Mouse (Mus musculus): ENCODE data around the gene Rab11a.
A peak's percentile ranks its signal among the peaks of the same experiment; 100 is the strongest.

Gene Rab11a

DNA sequence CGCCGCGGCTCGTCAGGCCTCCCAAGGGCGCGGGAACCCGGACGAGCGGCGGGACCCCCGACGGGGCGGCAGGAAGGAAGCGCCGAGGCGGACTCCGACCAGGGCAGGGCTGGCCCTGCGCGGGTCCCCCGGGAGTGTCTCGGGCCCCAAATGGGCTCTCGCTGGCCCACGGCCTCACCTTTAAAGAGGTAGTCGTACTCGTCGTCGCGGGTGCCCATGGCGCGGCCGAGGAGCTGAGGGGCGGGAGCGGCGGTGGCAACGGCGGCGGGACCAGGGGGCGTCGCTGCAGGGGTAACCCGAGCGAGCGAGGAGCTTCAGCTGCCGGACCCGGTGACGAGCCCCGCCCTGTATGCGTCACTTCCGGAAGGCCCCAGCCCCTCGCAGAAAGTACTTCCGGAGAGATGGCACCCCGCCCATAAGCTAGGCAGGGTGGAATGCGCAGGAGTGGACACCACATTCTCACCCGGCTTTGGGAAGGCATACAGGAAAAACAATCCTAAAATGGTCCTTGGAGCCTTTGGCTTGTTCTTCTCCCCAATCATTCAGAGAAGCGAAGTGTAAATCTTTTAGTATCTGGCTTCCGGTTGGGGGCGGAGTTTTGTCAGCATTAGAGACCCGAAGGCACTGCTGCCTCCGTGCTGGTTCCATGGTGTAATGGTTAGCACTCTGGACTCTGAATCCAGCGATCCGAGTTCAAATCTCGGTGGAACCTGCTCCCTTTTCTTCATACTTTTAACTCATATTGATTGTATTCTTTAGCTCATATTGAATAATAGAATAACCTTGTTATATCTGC is at the start of gene Rab11a:
Gene Rab11a (minus strand): TSS at position 353 of the 796 bp plus-strand sequence.
- peak; percentile 97 to 99 for DNase-seq

DNA sequence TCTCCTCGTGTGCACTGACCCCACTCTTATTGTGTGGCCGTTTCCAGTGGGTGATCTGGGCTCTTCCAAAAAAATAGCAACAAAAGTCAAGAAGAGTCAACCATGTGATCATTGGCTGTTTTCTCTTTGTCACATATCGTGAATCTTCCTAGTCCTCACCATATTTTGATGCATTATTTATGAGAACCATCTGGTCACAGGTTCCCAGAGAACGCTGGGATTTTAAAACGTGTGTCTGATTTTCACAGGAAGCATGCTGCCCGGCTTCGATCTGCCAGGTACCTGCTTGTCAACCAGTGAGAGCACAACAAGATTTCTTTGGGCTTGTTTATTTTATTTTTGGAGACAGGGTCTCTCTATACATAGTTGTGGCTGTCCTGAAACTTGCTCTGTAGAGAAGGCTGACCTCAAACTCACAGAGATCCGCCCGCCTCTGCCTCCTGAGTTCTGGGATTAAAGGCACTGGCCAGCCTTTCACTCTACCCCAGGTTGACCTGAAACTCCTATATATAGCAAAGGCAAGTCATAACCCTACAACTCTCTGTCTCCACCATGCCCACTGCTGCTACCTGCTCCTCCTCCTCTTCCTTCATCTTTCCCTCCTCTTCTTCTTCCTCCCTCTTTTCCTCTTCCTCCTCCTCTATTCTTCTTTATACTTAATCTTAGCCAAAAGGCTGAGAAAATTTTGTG is 48.8 kb upstream of the Rab11a start:
- DNase-seq: no peak

DNA sequence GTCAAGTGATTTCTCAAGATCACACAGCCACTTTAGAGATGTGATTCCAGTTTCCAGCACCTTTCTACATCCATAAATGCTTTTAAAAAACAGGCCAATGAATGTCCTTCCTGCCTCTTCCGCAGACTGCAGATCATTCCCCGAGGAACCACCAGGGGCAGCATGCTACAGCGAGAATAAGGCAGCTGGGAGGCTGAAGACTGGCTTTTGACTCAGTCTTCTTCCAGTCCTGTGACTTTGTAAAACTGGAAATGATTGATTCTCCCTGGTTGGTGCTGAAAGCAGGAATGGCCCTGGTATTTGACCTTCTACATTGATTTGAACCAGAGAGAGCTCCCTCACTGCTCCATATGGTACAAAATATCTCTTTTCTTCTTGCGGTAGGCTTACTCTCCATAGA is 47.3 kb upstream of the Rab11a start:
- DNase-seq: peak; percentile 63 to 89

DNA sequence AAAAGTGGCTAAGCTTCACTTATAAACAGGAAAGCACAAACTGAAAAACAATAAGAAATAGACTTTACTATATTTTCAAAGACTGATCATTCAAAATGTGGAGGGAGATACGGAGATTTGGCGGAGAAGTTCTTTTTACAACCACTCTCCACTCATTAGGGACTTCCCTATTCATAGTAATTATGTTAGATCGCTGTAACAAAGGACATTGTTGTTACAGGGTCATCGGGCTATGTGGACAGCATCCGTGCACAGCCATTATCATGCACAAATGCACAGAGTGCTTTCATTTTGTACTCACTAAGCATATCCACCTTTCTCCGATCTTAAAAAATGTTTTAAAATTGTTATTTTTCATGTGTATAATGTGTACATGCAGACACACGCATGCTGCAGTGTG is 46.0 kb upstream of the Rab11a start:
- no peak for DNase-seq

DNA sequence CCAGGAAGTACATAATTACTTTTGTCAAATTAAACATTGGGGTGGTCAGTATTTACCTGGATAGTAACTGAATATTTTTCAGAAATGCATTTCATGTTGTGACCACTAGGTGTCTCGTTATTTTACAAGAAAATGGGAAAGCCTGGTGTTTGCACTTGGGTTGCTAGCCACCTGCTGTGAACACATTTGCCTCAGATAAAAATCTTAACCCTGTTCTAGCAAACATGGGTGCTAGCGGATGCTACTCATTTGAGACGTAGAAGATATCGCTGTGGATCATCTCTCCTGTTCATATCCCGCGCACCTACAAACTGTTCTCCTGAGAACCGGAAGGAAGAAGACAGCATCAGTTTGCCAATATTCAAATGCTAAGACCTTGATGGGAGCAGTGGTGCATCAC is 42.1 kb upstream of the Rab11a start:
- DNase-seq: peak; percentile 14 to 32

DNA sequence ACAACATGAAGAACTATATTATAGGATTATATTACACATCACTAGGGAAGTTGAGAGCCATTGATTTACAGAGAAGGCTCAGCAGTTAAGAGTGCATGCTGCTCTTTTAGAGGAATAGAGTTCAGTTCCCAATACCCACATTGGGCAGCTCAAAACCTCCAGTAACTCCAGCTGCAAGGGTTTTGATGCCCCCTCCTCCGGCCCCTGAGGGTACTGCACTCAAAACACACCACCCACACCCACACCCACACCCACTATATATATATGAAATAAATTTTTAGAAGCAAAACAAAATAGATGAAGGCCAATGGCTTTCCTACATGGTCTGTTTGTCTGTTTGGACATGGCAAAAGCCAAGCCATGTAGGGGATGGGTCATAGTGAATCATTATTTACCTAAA is 40.6 kb upstream of the Rab11a start:
- DNase-seq: peak in 1 of 2 experiments; percentile 11

DNA sequence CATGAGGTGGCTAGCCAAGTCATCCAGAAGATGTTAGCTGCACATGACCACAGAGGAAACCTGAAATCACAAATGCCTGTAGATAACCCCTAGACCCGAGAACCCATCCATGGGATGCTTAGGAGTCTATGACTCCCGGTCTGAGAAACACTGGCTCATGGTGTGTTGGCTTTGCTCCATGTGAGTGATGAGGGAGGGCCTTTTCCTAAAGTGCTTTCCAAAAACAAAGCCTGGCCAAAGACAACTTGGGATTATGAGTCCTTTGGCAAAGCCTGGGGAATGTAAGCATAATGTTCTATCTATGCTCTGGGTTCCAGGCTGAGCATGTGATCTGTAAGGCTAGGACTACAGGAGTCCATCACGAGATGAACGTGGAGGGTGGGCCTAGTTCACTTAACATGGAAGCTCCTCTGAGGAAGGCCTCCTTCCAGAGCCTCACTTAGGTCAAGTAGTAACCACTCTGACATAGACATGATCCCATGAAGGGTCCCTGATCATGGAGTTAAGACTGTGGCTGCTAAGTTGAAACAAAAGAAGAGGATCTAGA is 40.0 kb upstream of the Rab11a start:
- DNase-seq: peak in 1 of 2 experiments; percentile 21

DNA sequence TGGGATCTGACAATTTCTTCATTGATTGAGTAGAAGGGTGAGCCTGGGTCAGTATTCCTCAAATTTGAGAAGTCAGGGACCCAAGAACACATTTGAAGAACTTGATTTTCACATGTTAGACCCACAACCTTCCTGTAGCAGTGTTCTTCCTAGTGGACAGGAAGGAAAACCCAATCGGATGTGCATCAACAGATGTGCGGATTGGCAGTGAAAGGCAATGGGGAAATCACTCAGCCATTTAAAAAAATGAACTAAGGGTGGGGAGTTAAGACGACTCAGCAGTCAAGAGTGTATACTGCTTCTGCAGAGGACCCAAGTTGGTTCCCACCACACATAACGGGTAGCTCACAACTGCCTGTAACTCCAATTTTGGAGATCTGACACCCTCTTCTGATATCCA is 37.9 kb upstream of the Rab11a start:
- no peak for DNase-seq

DNA sequence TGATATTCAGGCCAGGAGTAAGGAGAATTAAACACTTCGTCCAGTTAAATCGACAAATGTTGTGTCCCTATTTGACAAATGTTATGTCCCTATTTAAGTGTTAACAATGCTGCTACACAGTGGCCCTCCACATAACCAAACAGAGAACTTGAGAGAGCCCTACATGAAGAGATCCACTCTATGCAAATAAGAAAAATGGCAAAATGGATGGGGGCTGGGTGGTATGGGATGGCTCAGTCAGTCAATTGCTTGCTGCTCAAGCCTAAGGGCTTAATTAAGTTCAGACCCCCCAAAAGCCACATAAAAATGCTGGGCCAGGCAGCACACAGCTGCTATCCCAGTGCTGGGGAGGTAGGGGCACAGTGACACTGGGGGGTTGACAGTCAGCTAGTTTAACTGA is 37.3 kb upstream of the Rab11a start:
- DNase-seq: no peak

DNA sequence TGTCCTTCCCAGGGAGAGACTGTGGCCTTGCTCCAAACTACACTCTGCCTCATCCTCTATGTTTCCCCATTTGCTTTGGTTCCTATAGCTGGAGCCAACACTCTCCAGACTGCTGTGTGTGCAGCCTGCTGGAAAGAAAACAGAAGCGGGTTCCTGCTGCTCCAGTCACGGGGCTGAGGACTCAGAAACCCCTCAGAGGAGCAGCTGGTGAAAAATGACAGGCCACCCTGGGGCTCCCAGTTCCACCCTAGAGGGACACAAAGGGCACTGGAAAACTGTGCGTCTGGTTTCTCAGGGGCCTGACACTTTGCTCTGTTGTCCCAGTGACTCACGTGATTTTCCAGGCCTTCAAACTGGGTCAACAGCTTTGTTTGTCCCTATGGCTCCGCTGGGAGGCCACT is 36.9 kb upstream of the Rab11a start:
- peak; percentile 10 to 47 for DNase-seq

DNA sequence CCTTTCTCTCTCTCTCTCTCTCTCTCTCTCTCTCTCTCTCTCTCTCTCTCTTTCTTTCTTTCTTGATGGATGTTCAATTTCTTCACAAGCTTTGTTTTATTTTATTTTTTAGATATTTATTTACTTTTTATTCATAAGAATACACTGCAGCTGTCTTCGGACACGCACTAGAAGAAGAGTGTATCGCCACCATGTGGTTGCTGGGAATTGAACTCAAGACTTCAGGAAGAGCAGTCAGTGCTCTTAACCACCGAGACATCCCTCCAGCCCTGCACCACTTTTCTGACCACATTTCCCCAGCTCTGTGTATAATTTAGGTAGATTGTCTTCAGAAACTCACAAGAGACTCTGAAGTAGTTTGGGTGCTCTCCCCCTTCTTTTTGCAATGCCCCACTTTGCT is 36.4 kb upstream of the Rab11a start:
- peak; percentile 11 to 47 for DNase-seq

DNA sequence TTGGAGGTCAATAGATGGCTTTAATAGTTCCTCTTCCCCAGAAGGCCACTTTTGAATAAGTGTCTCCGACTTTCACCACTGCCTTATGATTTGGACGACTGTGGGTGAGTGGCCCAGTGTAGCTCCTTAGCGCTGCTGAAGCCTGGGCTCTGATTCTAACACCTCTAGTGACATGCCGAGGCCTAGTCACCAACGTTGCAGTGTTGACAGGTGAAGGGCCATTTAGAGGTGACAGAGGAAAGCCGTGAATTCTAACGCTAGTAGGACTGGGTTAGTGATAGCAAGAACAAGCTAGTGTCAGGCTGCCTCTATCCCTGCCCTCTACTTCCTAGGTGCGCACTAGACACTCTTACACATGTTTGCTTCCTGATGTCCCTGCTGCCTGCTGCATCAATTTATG is 35.7 kb upstream of the Rab11a start:
- no peak for DNase-seq

DNA sequence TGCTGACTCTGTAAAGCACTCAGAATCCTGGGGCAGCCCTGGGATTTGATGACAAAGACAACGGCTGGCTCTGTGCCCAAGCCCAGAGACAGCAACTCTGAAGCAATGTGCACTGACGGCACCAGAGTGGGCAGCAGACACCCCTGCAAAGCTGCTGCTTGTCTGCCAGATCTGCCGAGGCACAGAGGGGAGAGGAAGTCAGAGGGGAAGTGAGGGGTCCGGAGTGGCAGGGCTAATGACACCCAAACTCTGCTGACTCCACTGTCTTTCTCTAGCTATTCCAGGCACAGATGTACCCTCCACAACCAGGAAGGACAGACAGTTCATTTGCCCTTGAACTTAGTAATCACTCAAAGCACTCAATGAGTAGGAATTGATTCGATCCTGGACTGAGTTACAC is 33.7 kb upstream of the Rab11a start:
- peak in 1 of 2 experiments; percentile 35 for DNase-seq

DNA sequence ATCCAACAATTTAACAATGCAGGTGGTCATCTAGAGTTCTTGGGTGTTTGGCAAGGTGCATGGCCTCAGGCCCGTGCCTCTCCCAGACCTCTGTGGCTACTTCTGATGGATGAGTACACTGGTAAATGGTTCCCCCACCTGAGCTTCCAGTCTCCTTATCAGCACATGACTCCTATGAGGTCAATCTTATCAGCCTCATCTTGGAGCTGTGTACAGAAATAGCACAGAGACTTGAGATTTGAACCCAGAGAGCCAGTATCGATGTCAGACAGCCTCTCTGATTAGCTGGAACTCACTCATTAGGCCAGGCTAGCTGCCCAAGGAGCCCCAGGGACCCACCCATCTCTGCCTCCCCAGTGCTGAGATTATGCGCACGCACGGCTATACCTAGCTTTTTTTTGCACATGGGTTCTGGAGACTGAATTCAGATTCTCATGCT is 32.9 kb upstream of the Rab11a start:
- DNase-seq: no peak

DNA sequence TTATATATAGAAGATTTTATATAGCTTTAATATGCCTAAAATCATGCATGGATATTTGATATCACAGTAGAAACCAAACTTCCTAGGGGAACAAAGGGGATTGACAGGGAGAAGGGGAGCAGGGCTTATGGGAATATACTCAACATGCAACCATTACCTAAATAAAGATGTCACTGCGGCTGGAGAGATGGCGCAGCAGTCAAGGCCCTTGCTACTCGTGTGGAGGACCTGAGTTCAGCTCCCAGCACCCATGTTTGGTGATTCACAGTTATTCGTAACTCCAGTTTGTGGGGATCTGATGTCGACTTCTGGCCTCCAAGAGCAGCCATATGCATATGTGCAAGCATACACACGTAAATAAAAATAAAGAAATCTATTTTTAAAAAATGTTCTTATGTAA is 32.4 kb upstream of the Rab11a start:
- DNase-seq: no peak

DNA sequence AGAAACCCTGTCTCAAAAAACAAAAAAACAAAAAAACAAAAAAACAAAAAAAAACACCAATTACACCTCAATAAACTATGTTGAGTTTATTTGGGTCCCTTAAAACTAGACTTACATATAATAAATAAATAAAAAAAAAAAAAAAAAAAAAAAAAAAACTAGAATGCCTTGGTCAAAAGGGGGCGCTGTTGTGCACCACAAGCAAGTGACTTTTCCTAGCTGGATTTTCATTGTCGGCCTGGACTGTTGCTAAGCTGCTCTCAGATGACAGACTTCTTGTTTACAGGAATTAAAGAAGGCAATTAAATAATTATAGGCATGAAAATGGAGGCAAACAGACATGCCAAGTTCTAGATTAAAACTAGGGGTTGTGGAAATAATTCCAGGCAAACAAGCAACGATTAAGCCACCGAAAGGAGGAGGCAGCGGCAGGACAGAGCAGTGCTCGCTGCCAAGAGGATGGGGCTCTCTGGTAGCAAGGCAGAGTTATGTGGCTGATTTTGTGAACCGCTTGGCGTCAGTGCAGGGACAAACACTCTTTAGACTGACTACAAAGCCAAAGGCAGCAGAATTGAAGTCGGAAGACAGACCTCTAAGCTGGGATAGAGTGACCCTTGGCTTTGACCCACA is 31.6 kb upstream of the Rab11a start:
- DNase-seq: peak; percentile 28 to 72

DNA sequence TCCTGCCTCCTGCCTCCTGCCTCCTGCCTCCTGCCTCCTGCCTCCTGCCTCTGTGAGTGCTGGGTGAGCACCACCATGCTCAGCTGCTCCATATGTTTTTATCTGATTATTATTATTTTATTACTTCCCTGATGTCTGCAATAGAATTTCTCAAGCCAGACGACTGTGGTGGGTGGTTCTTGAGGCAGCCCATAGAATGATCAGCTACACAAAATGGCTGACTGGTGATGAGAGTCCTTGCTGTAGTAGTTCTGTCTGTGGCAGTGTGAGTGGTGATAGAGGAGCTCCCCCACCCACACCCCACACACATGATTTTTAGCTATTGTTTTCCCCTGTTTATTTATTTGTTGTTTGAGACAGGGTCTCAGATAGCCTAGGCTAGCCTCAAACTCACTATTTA is 30.2 kb upstream of the Rab11a start:
- DNase-seq: no peak

DNA sequence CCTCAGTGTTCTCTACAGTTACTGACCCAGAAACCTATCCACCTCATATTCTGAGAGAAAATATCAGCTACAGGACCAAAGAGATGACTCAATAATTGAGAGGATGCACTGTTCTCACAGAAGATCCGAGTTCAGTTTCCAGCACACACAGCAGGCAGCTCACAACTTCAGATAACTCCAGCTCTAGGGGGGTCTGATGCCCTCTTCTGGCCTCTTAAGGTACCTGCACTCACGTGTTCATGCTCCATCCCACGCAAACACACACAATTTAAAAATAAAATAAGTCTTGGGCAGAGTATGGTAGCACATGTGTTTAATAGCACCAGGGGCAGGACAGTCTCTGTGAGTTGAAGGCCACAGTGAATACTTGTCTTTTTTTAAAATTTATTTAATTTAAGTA is 28.6 kb upstream of the Rab11a start:
- no peak for DNase-seq

DNA sequence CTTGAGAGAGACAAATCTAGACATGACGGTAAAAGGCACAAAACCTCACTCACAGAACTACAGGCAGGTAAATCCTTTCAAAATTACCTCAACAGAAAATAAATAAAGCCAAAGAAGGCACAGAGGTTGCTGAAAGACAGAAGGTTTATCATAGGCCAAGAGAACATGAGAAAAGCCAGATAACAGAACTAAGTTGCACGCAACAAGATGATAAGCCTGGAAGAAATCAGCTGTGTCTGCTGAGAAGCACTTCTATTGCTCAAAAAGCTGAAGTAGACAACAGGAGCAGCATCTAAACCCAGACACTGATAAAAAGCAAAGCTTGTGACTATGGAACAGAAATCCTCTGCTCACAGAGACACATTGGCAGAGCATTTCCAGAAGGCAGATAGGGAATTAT is 27.3 kb upstream of the Rab11a start:
- no peak for DNase-seq

DNA sequence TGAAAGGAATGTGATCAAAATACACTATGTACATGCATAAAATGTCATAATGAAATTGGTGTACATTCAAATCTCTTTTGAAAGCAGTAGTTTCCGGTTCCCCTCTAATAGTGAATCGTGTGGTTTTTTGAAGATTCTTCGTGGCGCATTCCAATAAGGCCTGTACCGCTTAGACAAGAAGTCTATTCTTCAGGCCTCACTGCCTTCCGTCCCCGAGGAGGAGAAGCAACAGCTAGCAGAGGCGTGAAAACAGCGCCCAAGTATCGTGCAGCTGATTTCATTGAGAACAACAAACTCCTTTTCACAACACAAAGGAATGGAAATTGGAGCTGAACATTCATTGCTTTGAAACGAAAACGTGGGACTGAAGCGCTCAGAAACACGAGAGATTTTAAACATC is 20.5 kb upstream of the Rab11a start:
- DNase-seq: no peak

DNA sequence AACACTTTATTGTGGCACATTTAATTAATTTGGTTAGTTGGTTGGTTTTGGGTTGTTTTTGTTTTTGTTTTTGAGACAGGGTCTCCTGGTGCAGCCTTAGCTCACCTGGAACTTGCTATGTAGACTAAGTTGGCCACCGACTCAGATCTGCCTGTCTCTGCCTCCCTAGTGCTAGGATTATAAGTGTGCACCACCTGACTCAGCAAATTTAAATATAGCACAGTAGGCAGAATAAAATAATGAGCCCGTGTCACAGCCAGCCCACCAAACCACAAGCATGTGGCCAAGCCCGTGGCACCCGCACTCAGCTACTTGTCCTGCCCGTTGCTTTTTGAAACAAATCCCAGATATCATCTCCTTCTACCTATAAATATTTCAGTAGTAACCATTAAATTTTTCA is 15.0 kb upstream of the Rab11a start:
- DNase-seq: no peak

DNA sequence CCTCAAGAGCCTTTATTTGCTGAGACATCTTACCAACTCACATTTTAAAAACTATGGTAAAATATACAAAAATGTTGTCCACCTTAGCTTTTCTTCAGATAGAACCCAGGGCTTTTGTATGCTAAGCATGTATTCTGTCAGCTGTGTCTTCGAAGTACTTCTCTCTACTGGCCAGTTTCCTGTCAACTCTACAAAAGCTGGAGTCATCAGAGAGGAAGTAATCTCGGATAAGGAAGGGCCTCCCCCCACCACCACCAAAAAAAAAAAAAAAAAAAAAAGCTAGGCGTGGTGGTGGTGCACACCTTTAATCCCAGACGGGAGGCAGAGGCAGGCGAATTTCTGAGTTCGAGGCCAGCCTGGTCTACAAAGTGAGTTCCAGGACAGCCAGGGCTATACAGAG is 11.8 kb upstream of the Rab11a start:
- no peak for DNase-seq

DNA sequence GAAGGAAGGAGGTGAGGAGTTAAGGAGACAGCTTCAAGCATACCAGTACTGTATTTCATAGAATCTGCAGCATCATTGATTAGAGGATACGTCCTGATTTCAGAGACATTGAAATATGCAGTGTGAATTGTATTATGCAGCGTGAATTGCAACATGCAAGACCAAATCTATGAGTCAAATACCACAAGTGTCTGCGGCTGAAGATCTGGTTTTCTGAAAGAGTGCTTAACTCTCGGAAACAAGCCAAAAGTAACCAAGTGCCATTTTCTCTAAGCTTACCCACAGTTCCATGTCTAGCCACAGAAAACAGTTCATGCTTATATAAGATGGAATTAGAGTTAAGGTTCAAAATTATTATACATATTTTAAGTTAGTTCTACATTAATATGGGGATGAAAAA is 10.2 kb upstream of the Rab11a start:
- no peak for DNase-seq

DNA sequence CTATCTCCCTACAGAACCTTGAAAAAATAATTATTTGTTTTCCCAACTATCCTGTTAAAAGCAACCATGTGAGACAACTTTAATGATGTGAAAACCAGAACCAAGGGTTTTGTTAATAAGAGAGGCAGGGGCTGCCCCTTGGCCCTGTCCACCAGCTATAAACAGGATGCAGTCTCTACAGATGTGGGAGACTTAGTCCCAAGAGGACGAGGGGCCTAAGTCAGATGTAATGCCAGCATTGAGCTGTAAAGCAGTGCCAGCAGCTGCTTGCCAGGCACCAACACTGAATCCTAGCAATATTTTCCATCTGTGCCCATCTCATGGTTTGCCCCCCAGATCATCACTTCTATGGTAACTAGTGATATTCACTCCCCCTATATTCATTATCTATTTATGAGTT is 4.9 kb upstream of the Rab11a start:
- DNase-seq: no peak

All from kidney, postnatal 36 days (tissue).